Mouse (Mus musculus) T-cell, adult 2 months (primary cell): ENCODE data around the gene Creld2.

Experiments used
- DNase-seq: peaks from one replicate; pipeline ENCODE4 v3.0.0; 2022; ENCODE audit warnings: low spot score

Gene Creld2

GRCm38 (mm10) chr15:88828800-88829705, 9.6 kb downstream of the Creld2 start:
- peak; percentile 80 for DNase-seq

GRCm38 (mm10) chr15:88829791-88830440, 10.5 kb downstream of the Creld2 start:
- no peak for DNase-seq

GRCm38 (mm10) chr15:88830696-88831095, 11.2 kb downstream of the Creld2 start:
- DNase-seq: no peak

DNA sequence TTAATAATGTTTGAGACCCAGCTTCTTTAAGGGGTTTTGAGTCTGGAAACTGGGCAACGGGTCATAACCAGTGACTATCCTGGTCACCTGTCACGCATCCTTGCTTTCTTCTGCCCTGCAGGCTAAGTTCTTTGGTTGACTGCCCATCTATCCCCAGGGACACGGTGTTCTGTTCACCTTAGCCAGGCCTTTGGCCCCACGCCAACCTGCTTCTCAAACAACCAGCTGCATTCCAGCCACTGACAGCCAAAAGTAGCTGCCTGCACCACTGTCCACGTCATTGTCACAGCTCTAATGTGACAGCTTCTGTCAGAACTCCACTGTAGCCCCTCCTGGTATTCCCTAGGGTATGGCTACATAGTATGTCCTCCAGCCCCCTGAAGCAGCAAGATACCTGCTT, 12.0 kb downstream of the Creld2 start:
- no peak for DNase-seq

GRCm38 (mm10) chr15:88832536-88832935, 13.1 kb downstream of the Creld2 start:
- no peak for DNase-seq

DNA sequence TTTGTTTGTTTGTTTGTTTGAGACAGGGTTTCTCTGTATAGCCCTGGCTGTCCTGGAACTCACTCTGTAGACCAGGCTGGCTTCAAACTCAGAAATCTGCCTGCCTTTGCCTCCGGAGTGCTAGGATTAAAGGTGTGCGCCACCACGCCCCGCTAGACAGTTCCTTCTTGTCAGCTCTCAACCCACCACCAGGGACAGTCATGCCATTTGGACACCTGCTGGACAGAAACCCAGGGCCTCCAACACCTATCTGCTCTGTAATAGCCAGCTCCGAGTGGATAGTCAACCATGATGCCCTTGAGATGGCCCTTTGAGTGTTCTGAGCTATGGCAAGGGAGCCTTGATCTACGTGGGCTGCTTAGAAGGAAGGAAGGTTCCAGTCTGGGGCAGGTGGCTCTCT, 16.6 kb downstream of the Creld2 start:
- no peak for DNase-seq

DNA sequence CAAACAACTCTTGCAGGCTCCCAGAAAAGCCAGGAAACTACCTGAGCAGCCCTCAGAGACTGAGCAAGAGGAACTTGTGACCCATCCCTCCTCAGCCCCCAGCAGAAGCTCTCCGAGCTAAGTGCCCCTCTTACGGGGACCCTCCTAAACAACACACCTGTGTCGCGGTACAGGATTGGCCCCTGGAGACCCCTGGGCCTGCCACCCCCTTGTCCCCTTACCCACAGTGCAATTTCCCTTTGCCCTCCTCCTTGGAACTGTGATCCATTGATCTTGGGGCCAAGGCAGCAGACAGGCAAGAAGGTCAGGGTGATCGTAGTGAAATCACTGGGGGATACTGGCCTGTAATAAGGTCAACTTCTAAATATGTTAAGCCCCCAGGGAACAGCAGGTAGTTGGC, 17.1 kb downstream of the Creld2 start:
- DNase-seq: no peak

- peak; percentile 43 for DNase-seq
Observed at GRCm38 (mm10) chr15:88837199-88837932, 17.9 kb downstream of the Creld2 start.

DNA sequence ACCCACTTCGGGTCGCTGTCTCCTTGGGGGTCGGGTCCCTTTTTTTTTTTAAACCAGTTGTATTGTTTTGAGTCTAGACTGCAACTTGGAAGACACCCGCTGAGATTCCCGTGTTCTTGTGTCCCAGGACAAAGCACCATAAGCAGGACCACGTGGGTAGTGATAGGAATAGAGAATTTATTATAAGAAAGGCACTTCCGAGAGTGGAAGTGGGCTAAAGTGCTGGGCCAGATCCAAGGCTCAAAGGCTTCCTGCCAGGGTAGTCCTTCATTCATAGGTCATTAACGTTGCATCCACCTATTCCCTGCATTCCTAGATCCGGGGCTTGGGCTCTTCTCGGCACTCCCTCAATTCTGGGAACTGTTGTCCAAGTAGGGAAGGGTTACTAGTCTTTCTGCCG, 18.5 kb downstream of the Creld2 start:
- DNase-seq: no peak

DNA sequence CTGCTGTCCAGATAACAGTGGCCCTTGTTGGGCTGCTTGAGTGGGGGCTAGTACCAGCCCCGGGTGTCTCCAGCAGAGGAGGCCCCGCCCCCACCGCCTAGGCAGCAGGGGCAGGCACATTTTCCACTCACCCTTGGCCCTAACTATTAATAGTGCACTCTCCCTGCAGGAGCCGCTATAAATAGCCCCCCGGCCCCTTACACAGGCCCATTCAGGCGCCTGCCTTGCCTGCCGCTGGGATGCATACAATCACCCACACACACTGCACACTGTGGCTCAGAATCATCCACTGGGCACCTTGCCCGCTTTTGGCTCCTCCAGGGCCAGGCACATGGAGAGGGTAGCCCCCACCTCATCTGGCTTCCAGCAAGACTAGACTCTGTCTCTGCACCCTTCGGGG, 19.8 kb downstream of the Creld2 start:
- DNase-seq: no peak

DNA sequence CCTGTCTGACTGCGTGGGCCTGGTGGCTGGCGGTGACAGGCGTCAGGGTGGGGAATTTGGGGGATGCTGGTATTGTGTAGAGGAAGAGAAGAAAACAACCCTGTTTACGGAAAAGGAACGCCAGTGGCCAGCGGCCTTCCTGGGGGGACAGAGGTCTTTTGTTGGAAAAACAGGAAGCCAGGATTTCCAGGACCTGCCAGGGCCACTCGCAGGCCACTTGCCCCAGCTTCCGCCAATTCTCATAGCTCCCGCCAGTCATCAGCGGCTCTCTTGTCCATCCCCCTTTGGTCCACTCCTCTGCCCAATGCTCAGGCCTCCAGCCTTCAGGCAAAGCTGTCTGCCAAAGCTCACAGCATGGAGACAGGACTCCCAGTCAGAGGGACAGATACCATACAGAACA, 20.7 kb downstream of the Creld2 start:
- no peak for DNase-seq

GRCm38 (mm10) chr15:88841160-88841559, 21.7 kb downstream of the Creld2 start:
- no peak for DNase-seq

GRCm38 (mm10) chr15:88841580-88842299, 22.3 kb downstream of the Creld2 start:
- DNase-seq: no peak

DNA sequence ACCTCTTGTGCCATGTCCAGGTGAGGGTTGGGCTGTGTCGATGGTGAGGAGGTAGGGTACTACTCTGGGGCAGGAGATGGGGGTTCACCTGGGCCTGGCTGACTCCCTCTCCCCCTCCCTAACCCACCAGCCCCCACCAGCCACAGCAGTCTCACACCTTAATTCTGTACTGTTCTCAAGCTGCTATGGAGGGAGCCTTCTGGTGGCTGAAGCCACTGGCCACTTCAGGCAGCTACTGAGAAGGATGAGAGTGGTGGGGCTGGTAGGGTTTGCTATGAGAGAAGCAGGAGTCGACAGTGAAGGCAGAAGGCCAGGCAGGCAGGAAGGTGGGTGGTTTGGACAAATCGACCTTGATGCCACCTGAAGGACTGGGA, 22.8 kb downstream of the Creld2 start:
- no peak for DNase-seq

- DNase-seq: no peak
Observed at GRCm38 (mm10) chr15:88843486-88844097, 24.1 kb downstream of the Creld2 start.

- no peak for DNase-seq
Observed at GRCm38 (mm10) chr15:88844966-88845365, 25.5 kb downstream of the Creld2 start.

GRCm38 (mm10) chr15:88848661-88849060, 29.2 kb downstream of the Creld2 start:
- no peak for DNase-seq

DNA sequence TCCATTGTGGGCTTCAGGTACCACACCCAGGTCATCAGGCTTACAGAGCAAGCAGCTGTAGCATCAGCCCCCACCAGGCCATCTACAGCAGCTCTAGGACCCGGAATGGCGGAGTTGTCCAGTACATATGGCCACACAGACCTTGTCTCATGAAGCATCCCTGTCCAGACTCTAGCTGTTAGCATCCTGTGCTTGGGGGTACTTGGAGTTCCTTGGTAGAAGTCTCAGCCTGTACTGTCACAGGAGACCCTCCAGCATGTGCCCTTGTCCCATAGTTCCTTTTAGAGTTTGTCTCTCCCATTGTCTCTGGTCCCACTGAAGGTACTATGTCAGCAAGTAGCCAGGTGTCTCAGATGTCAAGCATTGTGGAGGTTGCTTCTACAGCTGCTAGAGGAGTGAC, 30.2 kb downstream of the Creld2 start:
- DNase-seq: no peak

GRCm38 (mm10) chr15:88850146-88850826, 30.8 kb downstream of the Creld2 start:
- DNase-seq: no peak

GRCm38 (mm10) chr15:88851076-88851475, 31.6 kb downstream of the Creld2 start:
- DNase-seq: no peak

DNA sequence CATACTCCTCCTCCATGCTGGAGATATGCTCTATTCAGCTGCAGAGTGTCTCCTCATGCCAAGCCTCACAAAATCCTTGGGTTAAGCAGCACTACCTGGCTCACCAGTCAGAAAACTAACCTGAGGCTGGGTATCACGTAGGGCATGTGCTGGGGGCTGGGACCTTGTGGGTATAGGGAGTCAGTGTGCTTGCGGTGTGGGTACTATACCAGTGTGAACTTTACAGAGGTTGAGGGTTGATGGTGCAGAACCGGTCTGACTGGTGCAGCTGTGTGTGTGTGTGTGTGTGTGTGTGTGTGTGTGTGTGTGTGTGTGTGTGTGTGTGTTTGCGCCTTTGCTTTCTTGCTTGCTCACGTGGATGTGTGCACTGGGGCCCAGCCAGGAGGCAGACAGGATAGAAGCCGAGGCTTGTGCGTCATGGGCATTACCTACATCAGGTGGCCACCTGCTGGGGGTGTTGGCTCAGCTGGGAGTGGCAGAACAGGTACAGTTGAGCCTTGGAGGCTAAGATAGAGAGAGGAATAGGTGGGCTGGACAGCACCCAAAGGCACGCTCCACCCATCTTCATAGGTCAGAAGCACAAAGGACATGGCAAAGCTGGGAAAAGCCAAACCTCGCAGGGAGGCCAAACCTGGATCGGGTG, 32.2 kb downstream of the Creld2 start:
- DNase-seq: no peak
